Mouse (Mus musculus) cerebral cortex, adult 2 months (tissue): ENCODE results near the gene Olfr1289.

Experiments
- WGBS: fragments of 180-500 bp; shearing (Covaris S2); methylation state at CpG from one replicate; pipeline ENCODE4 v1.1.7; 2018; 5-methylcytosine and 5-hydroxymethylcytosine counted together

Gene Olfr1289

GRCm38 (mm10) chr2:111480519-111480918 lies at the start of gene Olfr1289:
Gene Olfr1289, plus strand, starts transcription at chr2:111480819.
- 56% methylated on average over 1 of the region's 1 CpGs for WGBS

- WGBS, result 60% methylated on average over 1 of the region's 1 CpGs
These were observed 31.8 kb upstream of the Olfr1289 start, which contains the start of gene Olfr1287 for GRCm38 (mm10) chr2:111448842-111449241. Gene Olfr1287, plus strand, starts transcription at chr2:111449142.

- 90% methylated on average over 1 of the region's 1 CpGs for WGBS
These were observed 6.8 kb upstream of the Olfr1289 start, which contains the start of gene Olfr1288 for GRCm38 (mm10) chr2:111473801-111474200. Gene Olfr1288, plus strand, starts transcription at chr2:111474101.

- WGBS, result 81% methylated on average over 5 of the region's 5 CpGs
These were observed 13.1 kb downstream of the Olfr1289 start, which contains the start of gene Olfr1290 for GRCm38 (mm10) chr2:111493729-111494128. Gene Olfr1290, minus strand, starts transcription at chr2:111493829.

GRCm38 (mm10) chr2:111496880-111497279 lies 16.3 kb downstream of the Olfr1289 start, which contains the start of gene Olfr1291-ps1:
Gene Olfr1291-ps1, plus strand, starts transcription at chr2:111497180.
- WGBS, result 91% methylated on average over 3 of the region's 3 CpGs

GRCm38 (mm10) chr2:111517451-111517850 lies 36.8 kb downstream of the Olfr1289 start:
- 89% methylated on average over 10 of the region's 10 CpGs for WGBS

GRCm38 (mm10) chr2:111524903-111525302 lies 44.3 kb downstream of the Olfr1289 start, which contains the start of gene Olfr1293-ps:
Gene Olfr1293-ps, plus strand, starts transcription at chr2:111525203.
- WGBS, result 91% methylated on average over 1 of the region's 1 CpGs
